Mouse (Mus musculus) right cerebral cortex, postnatal 4 days (tissue): ENCODE measurements around the gene Il15.

Experiments
- DNase-seq: peaks from one replicate; pipeline ENCODE4 v3.0.0-alpha.2; 2022

Gene Il15

GRCm38 (mm10) chr8:82402686-82403330, at the start of gene Il15:
Il15 (minus strand) TSS chr8:82403222.
- peak; percentile 7 for DNase-seq

GRCm38 (mm10) chr8:82444897-82445296, 41.9 kb upstream of the Il15 start:
- no peak for DNase-seq

- DNase-seq: no peak
These were observed 13.7 kb upstream of the Il15 start for GRCm38 (mm10) chr8:82416587-82417340.

- DNase-seq: no peak
These were observed 12.5 kb upstream of the Il15 start for GRCm38 (mm10) chr8:82415485-82415884.

GRCm38 (mm10) chr8:82410135-82410534, 7.1 kb upstream of the Il15 start:
- no peak for DNase-seq

GRCm38 (mm10) chr8:82407060-82407459, 4.0 kb upstream of the Il15 start:
- no peak for DNase-seq

GRCm38 (mm10) chr8:82404068-82404467, 1.0 kb upstream of the Il15 start:
- no peak for DNase-seq

GRCm38 (mm10) chr8:82402261-82402685, 749 bp downstream of the Il15 start:
- DNase-seq: no peak

GRCm38 (mm10) chr8:82401490-82401889, 1.5 kb downstream of the Il15 start:
- no peak for DNase-seq

- no peak for DNase-seq
These were observed 2.0 kb downstream of the Il15 start for GRCm38 (mm10) chr8:82401059-82401458.

- no peak for DNase-seq
These were observed 2.6 kb downstream of the Il15 start for GRCm38 (mm10) chr8:82400376-82400775.

- DNase-seq: no peak
These were observed 4.5 kb downstream of the Il15 start for GRCm38 (mm10) chr8:82398546-82398945.

- DNase-seq: no peak
These were observed 11.8 kb downstream of the Il15 start for GRCm38 (mm10) chr8:82391258-82391657.

GRCm38 (mm10) chr8:82388356-82388902, 14.6 kb downstream of the Il15 start:
- DNase-seq: no peak

GRCm38 (mm10) chr8:82387614-82388013, 15.4 kb downstream of the Il15 start:
- DNase-seq: no peak

- DNase-seq: no peak
These were observed 17.2 kb downstream of the Il15 start for GRCm38 (mm10) chr8:82385867-82386266.

- DNase-seq: no peak
These were observed 18.4 kb downstream of the Il15 start for GRCm38 (mm10) chr8:82384458-82385234.

- no peak for DNase-seq
These were observed 19.7 kb downstream of the Il15 start for GRCm38 (mm10) chr8:82383346-82383745.

- DNase-seq: no peak
These were observed 20.7 kb downstream of the Il15 start for GRCm38 (mm10) chr8:82382316-82382715.

- DNase-seq: no peak
These were observed 28.6 kb downstream of the Il15 start for GRCm38 (mm10) chr8:82374470-82374869.

GRCm38 (mm10) chr8:82372846-82373245, 30.2 kb downstream of the Il15 start:
- no peak for DNase-seq

GRCm38 (mm10) chr8:82370657-82371056, 32.4 kb downstream of the Il15 start:
- no peak for DNase-seq

- no peak for DNase-seq
These were observed 42.0 kb downstream of the Il15 start for GRCm38 (mm10) chr8:82361061-82361460.
